Mouse (Mus musculus) gastrocnemius, postnatal 14 days (tissue): ENCODE measurements around the gene Creb1. TPM values are rescaled to one million over a fixed set of nuclear protein-coding genes. Genes with fewer than 3 reads are reported as not detected.

ENCODE experiments used
- total RNA-seq, 2 experiments: library from RNA; stranded (reverse); gene quantifications; 2 replicates each; pipeline ENCODE4 v1.2.3; 2021

The Creb1 gene
- total RNA-seq, 2 experiments from 2014 or later: 18.3 to 21.3 TPM

Other genes with a start within 250 kb of the Creb1 start
- gene Mettl21a, start 84.6 kb downstream of the Creb1 start, total RNA-seq: 10 to 100 TPM in 1 of 2 experiments, 1 to 10 TPM in 1; 7.1 to 12.6 TPM
- gene Ccnyl1, start 157.8 kb downstream of the Creb1 start, total RNA-seq: 10 to 100 TPM; 17.6 to 22.7 TPM
- 1 to 10 TPM; 1.6 to 1.8 TPM for gene Fzd5, start 205.1 kb downstream of the Creb1 start, total RNA-seq